Mouse (Mus musculus) ovary, postnatal 10 days (tissue): ENCODE measurements around the gene Gpr143.
"Not testable (repeated sequence)": the region's sequence is repeated elsewhere in the genome, so short reads cannot be mapped to it uniquely, and the experiment has no call there.

Experiments
- DNase-seq: peaks from one replicate; pipeline ENCODE4 v3.0.0; 2022; ENCODE audit warnings: low spot score

Gene Gpr143

DNA sequence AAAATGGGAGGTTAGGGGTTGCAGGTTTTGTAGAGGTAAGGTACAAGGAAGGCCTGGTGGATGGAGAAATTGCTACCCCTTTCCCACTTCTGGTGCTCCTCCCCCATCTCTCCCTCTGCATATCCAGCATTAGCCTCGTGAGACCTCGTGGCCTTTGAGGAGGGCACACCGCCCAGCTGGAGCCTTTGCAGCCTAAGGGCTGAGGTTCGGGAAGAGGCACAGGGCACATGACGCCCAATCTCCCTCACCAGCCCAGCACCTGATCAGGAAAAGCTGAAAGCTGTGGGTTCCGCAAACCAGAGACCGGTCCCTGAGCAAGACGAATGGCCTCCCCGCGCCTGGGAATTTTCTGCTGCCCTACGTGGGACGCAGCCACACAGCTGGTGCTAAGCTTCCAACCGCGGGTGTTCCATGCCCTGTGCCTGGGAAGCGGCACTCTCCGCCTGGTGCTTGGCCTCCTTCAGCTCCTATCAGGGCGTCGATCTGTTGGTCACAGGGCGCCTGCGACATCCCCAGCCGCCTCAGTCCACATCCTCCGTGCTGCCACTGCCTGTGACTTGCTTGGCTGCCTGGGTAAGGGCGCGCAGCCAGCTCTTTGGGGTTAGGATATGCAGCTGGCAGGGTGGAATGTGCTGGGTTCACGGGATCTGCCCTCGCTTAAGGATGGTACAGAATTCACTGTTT lies at the start of gene Gpr143:
Gene Gpr143, plus strand, starts transcription at position 202 of the 684 bp plus-strand sequence.
- DNase-seq, result no peak

DNA sequence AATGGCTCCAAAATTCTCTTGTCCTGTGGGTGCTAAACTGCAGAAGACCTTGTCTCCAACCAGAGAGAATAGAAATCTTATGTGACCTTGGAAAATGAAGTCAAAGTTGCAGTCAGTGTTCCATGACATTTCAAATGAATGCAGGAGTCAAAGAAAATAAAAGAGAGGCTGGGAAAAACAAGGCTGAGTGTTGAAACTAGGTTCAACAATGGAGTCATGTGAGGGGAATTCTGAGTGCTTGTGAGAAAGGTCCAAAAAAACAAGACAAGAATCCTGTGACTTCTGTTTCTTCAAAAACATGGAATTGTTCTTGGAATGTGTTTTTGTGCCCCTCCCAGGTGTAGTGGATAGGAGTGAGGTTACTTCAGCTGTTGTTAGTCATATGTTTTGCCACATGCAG lies 46.4 kb upstream of the Gpr143 start:
- no peak for DNase-seq

DNA sequence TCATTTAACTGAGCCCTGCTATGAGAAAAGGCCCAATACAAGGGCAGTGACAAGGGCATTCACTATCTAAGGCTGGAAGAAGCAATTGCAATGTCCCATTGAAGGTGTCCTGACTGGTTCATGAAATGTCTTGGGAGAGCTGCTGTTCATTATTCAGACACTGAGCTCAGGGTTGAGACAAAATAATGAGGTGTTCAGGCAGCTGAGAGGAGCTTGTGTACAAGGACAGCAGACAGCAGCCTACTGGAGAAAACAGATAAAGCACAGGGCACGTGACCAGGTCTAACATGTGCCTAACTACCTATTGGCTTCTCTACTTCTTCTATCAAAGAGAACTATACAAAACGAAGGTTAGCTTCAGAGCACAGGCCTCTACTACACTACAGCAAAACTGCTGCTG lies 43.5 kb upstream of the Gpr143 start:
- DNase-seq, result no peak

- no peak for DNase-seq
Measured at GRCm38 (mm10) chrX:152738759-152739368, 42.9 kb upstream of the Gpr143 start.

DNA sequence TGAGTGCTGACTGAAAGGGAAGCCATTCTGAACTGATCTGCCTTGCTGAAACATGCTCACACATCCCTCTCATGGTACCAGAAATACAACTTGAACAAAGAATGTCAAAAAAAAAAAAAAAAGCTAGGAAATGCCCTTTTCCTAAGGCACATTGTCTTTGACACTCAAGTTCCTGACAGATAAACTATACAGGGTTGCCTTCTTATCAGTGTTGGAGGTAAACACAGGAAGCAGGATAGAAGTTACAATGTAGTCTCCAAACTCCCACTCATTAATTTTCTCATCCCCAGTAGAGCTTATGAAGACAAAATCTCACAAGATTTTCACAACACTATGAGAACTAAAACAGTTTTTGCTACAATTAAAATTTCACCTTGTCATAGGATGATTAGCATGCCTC lies 38.1 kb upstream of the Gpr143 start:
- no peak for DNase-seq

DNA sequence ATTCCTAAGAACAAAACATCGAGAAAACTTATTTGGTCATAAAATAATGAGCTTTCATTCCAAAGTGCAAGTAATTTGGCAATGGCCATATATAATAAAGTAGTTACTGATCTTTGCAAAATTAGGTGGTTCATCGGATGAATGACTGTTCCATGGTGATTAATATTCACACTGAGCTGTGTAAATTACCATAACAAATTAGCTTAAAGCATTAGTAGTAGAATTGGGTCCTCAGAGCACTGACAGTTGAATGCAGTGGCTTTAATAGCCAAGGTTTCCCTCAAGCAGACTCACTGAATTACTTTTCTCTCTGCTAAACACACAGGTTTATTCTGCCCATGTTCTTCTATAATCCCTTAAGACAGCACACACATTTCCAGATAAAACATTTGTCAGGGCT lies 35.8 kb upstream of the Gpr143 start:
- no peak for DNase-seq

GRCm38 (mm10) chrX:152755819-152756218 lies 25.9 kb upstream of the Gpr143 start:
- DNase-seq, result no peak

DNA sequence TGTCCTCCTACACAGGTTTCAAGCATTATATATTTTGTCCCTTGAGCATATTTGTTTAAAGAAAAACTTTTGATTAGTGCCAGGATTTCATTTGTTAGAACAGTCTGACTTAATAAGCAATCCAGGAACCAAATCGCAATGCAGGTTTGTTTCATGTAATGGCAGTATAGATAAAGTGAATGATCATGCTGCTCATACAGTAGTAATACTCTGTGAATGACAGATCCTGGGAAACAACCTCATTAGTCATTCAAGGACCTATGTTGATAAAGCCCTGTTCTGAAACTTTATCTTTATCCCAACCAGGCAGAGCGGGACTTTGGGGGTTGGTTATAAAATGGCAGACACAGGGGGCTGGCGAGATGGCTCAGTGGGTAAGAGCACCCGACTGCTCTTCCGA lies 25.4 kb upstream of the Gpr143 start:
- no peak for DNase-seq

DNA sequence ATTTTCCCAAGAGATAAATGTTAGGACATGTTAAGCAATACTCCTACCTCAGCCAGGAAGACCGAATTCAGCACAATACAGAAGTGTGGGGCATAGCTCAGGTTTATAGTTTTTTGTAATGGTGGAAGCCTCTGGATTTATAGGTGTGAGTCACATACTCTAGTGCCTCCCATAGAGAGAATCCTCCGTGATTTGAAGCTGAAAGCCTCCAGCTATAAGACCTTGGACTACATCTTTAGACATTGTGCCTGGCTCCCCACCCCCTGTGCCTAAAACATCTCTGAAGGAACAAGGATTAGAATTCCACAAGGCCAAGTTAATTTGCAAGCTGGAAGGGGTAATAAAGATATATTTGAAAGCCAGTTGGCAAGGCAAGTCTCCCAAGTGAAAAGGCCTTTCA lies 19.3 kb upstream of the Gpr143 start:
- DNase-seq, result no peak

- DNase-seq, result no peak
Measured at GRCm38 (mm10) chrX:152762855-152763254, 18.9 kb upstream of the Gpr143 start.

GRCm38 (mm10) chrX:152764171-152764570 lies 17.6 kb upstream of the Gpr143 start:
- DNase-seq, result no peak

- no peak for DNase-seq
Measured at GRCm38 (mm10) chrX:152768891-152769599, 12.7 kb upstream of the Gpr143 start, which contains the start of gene Shroom2. Gene Shroom2, minus strand, starts transcription at chrX:152769465.

DNA sequence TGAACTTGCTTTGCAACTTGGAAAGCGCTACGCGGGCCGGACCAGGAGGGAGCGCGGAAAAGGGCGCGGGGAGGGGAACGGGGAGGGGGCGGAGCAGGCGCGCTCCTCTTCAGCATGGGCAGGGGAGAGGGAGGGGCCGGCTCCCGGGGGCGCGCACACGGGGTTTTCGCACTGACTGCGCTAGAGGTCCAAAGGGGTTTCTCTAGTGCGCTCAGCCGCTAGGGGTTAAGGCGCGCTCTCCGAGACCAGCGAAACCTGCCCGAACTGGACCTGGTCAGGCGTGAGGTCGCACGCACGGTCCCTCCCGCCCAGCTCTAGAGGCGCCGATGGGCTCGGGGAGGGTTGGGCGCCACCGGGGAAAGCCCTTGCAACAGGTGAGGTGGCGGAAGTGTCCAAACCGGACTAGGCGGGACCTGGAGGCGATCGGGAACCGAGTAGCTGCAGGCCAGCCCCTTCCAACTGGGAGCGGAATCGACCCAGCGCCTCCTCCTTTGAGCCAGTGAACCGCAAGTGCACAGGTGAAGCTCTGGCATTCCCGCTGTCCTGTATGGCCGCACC lies 12.0 kb upstream of the Gpr143 start:
- peak; percentile 20 for DNase-seq

DNA sequence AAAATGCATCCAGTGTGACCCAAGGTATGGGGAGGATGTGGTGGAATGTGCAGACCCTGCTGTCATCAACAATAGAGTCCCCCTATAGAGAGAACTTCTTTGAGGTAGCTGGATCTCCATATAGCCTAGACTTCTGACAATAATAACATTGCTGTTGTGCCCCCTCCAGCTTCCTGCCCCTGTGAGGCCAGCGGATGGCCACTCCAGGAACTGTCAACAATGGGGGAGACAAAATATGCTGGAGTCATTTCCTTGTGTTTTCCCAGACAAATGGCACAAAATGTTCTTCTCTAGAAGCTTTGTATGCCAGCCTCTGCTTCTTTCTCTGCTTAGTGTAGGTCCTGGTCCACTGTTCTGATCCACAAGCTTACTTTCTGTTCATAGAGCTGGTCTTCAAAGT lies 6.4 kb downstream of the Gpr143 start:
- no peak for DNase-seq

GRCm38 (mm10) chrX:152788611-152789010 lies 6.9 kb downstream of the Gpr143 start:
- DNase-seq, result no peak

DNA sequence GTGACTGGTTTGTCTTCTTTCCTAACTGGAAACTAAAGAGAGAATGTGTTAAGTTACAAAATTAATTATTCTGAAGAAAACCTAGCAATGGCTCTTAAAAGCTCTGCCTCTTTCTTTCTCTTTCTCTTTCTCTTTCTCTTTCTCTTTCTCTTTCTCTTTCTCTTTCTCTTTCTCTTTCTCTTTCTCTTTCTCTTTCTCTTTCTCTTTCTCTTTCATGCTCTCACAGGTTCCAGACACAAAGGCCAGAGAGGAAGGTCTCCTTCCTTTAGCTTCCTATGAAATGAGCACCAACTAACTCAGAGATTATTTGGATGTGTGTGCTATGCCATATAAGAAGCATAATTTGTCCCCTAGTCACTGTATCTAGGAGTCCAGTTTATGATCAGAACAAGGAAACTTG lies 23.6 kb downstream of the Gpr143 start:
- DNase-seq, result no peak

DNA sequence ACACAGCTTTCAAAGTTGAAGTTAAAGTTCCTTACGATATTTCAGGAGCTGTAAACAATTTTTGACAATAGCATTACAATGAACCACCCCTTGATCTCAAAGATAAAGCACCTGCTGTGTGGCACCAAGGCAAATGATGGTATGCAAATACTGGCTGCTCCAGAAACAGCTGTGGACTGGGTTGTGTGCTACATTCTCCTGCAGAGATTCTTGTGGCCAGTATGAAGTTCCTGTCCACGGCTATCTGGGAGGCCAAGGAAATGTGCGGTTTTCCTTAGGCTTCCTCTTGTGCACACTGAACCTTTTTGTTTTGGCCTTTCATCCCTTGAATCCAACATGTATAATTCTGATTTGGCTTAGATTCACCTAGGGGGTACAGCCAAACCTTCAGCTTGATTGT lies 31.6 kb downstream of the Gpr143 start:
- DNase-seq, result no peak

GRCm38 (mm10) chrX:152818996-152819395 lies 37.3 kb downstream of the Gpr143 start:
- no peak for DNase-seq

- DNase-seq, result not testable (repeated sequence)
Measured at GRCm38 (mm10) chrX:152831003-152831550, 49.4 kb downstream of the Gpr143 start.

- not testable (repeated sequence) for DNase-seq
Measured at GRCm38 (mm10) chrX:152834940-152835339, 53.2 kb downstream of the Gpr143 start.

DNA sequence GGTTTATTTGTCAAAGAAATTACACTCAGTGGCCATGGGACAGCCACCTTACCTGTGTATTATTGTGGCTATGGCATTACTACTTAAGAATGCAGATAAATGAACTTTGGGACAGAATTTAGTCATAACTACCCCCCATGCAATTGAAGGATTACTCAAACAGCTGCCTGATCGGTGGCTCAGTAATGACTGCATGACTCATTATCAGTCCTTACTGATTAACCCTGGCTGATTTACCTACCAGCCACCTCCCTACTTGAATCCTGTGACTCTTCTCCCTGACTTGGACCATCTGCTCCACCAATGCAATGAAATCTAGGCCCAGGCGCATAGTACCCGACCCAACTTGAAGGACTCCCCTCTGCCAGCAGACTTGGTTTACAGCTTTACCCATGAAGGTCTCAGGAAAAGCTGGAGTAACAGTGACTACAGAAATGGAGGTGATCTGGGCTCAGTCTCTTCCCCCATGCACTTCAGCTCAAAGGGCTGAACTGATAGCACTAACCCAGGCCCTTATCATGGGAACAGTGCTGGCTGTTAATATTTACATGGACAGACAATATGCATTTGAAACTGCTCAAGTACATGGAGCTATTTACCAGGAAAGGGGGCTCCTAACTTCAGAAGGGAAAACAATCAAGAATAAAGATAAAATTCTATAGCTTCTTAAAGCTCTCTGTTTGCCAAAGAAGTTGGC lies 73.5 kb downstream of the Gpr143 start:
- DNase-seq, result no peak
